ENCODE assay signal across 12 mouse cellular contexts in genomic region chr3:95521168-95521567, GRCm38 (mm10). TPM values are rescaled to one million over a fixed set of nuclear protein-coding genes. Genes with fewer than 3 reads are reported as not detected.
DNase-seq lines count a peak whose midpoint lies in the region; ATAC-seq lines count a peak whose summit lies in the region.
"Had no signal": no experiment of that assay in that cellular context is flagged by ENCODE, and none has a peak within 500 bp of the region (broad histone marks: within the 10 kb centered on the region; RNA-seq: fewer than 3 reads in every experiment).

No protein-coding gene starts in this region.

- H3K4me1 ChIP-seq in liver, embryonic 16.5 days (ENCODE audit: control insufficient read depth, low read depth, low read length): peaks cover 61% of the 10 kb centered on the region
- H3K4me1 ChIP-seq: neural tube, embryonic 13.5 days had no signal

- intact Hi-C loops in heart, postnatal 36 days (cut with DNase I): no loop called here

- 48% methylated on average over 10 of the region's 10 CpGs for WGBS in liver, embryonic 16.5 days (ENCODE audit: insufficient replicate concordance)

- no peaks in the 10 kb centered on the region for H3K27me3 ChIP-seq in liver, embryonic 16.5 days (ENCODE audit: control insufficient read depth, insufficient read depth, low read depth, low read length)
- H3K27me3 ChIP-seq: neural tube, embryonic 13.5 days had no signal

- H3K27ac ChIP-seq in liver, embryonic 16.5 days (ENCODE audit: low read length): peak overlapping the region; percentile 85
- H3K27ac ChIP-seq: neural tube, embryonic 13.5 days had no signal

- H3K4me2 ChIP-seq in liver, embryonic 16.5 days (ENCODE audit: low read depth, low read length): no peak overlapping the region
- H3K4me2 ChIP-seq: neural tube, embryonic 13.5 days had no signal

- DNase-seq in heart, adult 11 months: peak; percentile 94
- DNase-seq in heart, postnatal 36 days: no peak
- DNase-seq in spleen, adult 18-20 months: peak; percentile 43 to 45
- no peak for DNase-seq in spleen, postnatal 14 days (ENCODE audit: low spot score in 2 of 2)
- peak; percentile 77 to 80 for DNase-seq in spleen, postnatal 36 days (ENCODE audit: low spot score in 2 of 2)
- no peak for DNase-seq in left cerebral cortex, adult 11 months (ENCODE audit: low spot score)
- no peak for DNase-seq in right cerebral cortex, adult 18-20 months
- DNase-seq: gastrocnemius, postnatal 36 days had no signal

- H3K9ac ChIP-seq in liver, embryonic 16.5 days (ENCODE audit: low read depth, low read length): no peak overlapping the region
- H3K9ac ChIP-seq: neural tube, embryonic 13.5 days had no signal

- no peak for ATAC-seq in liver, embryonic 16.5 days (ENCODE audit: low read depth)

- no peaks in the 10 kb centered on the region for H3K9me3 ChIP-seq in liver, embryonic 16.5 days (replicated peaks; ENCODE audit: control insufficient read depth, low read length)
- H3K9me3 ChIP-seq: neural tube, embryonic 13.5 days had no signal

- H3K36me3 ChIP-seq in liver, embryonic 16.5 days (ENCODE audit: control insufficient read depth, insufficient read depth): no peaks in the 10 kb centered on the region
- H3K36me3 ChIP-seq: neural tube, embryonic 13.5 days had no signal

- H3K4me3 ChIP-seq in liver, embryonic 16.5 days (ENCODE audit: low read depth, low read length): no peak overlapping the region
- H3K4me3 ChIP-seq: neural tube, embryonic 13.5 days had no signal

RNA-seq across cellular contexts. Expression of gene Ctss, which starts 5.4 kb away (rescaled TPM):
- total RNA-seq in heart, postnatal 36 days (2021): 10 to 100 TPM; 12.8 to 27.3 TPM
- polyA plus RNA-seq in liver, embryonic 16.5 days (2015; fragmentation: Nextera tagmentation; extraction: Ambion mirVana): 38.4 and 38.5 TPM in 2 replicates

RNA-seq across cellular contexts. Expression of gene Ctsk, which starts 22.1 kb away (rescaled TPM):
- 1 to 10 TPM; 9.5 to 9.6 TPM for total RNA-seq in heart, postnatal 36 days (2021)
- polyA plus RNA-seq in liver, embryonic 16.5 days (2015; fragmentation: Nextera tagmentation; extraction: Ambion mirVana): 1.0 and 1.3 TPM in 2 replicates

RNA-seq across cellular contexts. Expression of gene Hormad1, which starts 38.3 kb away (rescaled TPM):
- not detected for total RNA-seq in heart, postnatal 36 days (2021)
- not detected in 2 replicates for polyA plus RNA-seq in liver, embryonic 16.5 days (2015; fragmentation: Nextera tagmentation; extraction: Ambion mirVana)
- total RNA-seq: adrenal gland, postnatal 4 days; gastrocnemius, postnatal 36 days; left cerebral cortex, adult 18-20 months had no signal
- polyA plus RNA-seq: neural tube, embryonic 13.5 days had no signal

Comparison
In these comparisons a context has a peak if more than half of its experiments do, and no peak if none do; other contexts are left out.
1. DNase-seq: peak in heart, adult 11 months (single experiment), spleen, adult 18-20 months (2 of 2) and spleen, postnatal 36 days (2 of 2); none in heart, postnatal 36 days (0 of 2), spleen, postnatal 14 days (0 of 2), left cerebral cortex, adult 11 months (single experiment) and right cerebral cortex, adult 18-20 months (single experiment).